Mouse (Mus musculus): ENCODE data around the gene Trp53bp2. TPM values are rescaled to one million over a fixed set of nuclear protein-coding genes. Genes with fewer than 3 reads are reported as not detected.

The Trp53bp2 gene
- polyA plus RNA-seq, 1 experiment from 2014 or later = 20.2 TPM

DNA sequence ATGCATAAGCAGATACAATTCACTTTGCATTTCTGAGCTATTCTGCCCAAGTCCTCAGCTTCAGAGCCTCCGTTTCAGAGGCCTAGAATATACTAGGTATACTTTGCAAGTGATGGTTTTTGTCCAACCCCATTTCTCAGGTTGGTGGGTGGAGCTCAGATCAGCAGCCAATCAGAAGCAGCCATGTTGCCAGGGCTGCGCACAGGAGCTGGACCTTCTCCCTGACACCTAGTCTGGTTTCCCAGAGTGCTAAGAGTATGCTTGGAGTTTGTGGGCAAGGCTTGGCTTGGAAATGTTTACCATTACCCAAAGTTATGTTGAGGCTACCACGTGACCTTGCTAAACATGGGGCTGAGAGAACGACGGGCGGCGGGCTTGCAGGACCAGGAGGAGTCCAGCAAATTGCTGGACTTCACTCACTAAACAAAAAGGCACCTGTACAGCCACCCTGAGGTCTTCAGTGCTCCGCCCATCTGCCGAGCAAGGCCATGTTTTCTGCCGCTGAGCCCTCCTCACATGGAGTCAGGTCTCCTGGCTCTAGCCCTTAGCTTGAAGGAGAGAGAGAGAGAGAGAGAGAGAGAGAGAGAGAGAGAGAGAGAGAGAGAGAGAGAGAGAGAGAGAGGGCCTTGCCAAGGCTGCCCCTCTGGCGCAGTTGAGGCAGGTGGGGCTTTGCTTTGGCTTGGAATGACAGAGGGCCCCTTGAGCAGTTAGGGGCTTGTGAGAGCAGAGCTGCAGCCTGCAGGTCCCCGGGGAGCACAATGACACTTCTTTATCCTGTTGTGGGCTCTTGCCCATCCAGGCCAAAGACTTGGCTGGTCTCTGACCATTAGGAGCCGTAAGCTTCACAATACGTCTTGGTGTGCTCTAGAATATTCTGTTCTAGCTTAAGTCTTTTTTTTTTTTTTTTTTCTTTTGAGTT, 74.3 kb downstream of the Trp53bp2 start:
- no peaks in the 10 kb centered on the region for H3K27me3 ChIP-seq (replicated peaks; ENCODE audit: control insufficient read depth, insufficient read depth, low read length)
- no peak overlapping the region for H3K4me2 ChIP-seq (ENCODE audit: low read length)
- H3K27ac ChIP-seq (ENCODE audit: low read depth, low read length) = no peak overlapping the region
- H3K9ac ChIP-seq (ENCODE audit: low read length) = no peak overlapping the region
- H3K4me1 ChIP-seq (ENCODE audit: control insufficient read depth, insufficient read depth, low read length) = no peaks in the 10 kb centered on the region
- no peak for ATAC-seq
- no peak for DNase-seq (ENCODE audit: low spot score)
- H3K36me3 ChIP-seq (ENCODE audit: control insufficient read depth, insufficient read depth, low read length) = peaks cover 78% of the 10 kb centered on the region
- H3K4me3 ChIP-seq (ENCODE audit: low read depth, low read length) = no peak overlapping the region
- H3K9me3 ChIP-seq (replicated peaks; ENCODE audit: control insufficient read depth, low read length) = no peaks in the 10 kb centered on the region
- WGBS = 87% methylated on average over 14 of the region's 14 CpGs

GRCm38 (mm10) chr1:182483910-182484274, 74.9 kb downstream of the Trp53bp2 start:
- Histone ChIP-seq H3K9me3 (replicated peaks; ENCODE audit: control insufficient read depth, low read length) (no peaks in the 10 kb centered on the region), H3K4me1 (ENCODE audit: control insufficient read depth, insufficient read depth, low read length) (no peaks in the 10 kb centered on the region), H3K27ac (ENCODE audit: low read depth, low read length) (no peak overlapping the region), H3K36me3 (ENCODE audit: control insufficient read depth, insufficient read depth, low read length) (peaks cover 82% of the 10 kb centered on the region), H3K27me3 (replicated peaks; ENCODE audit: control insufficient read depth, insufficient read depth, low read length) (no peaks in the 10 kb centered on the region), H3K4me3 (ENCODE audit: low read depth, low read length) (no peak overlapping the region), H3K9ac (ENCODE audit: low read length) (no peak overlapping the region), H3K4me2 (ENCODE audit: low read length) (no peak overlapping the region)
- DNase-seq (ENCODE audit: low spot score) (no peak), ATAC-seq (no peak)
- WGBS = 95% methylated on average over 12 of the region's 12 CpGs

DNA sequence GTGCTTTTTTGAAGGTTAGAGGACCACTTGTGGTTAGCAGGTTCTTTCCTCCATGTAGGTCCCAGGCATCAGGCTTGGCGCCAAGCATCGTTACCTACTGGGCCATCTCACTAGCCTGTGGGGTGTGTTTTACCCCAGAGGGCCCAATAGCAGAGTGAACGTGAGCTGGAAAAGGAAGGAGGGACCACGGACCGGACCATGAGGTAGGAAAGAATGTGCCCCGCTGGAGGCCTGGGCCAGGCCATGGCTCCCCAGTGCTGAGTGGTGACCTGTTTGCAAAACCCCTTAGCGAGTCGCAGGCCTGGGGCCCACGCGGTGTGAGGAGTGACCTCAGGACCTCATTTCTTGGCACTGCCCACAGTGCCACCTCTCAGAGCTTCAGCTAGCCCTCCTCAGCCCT, 79.5 kb downstream of the Trp53bp2 start:
- Histone ChIP-seq H3K36me3 (ENCODE audit: control insufficient read depth, insufficient read depth, low read length) (peaks cover 54% of the 10 kb centered on the region), H3K4me3 (ENCODE audit: low read depth, low read length) (no peak overlapping the region), H3K9ac (ENCODE audit: low read length) (no peak overlapping the region), H3K27ac (ENCODE audit: low read depth, low read length) (no peak overlapping the region), H3K27me3 (replicated peaks; ENCODE audit: control insufficient read depth, insufficient read depth, low read length) (no peaks in the 10 kb centered on the region), H3K9me3 (replicated peaks; ENCODE audit: control insufficient read depth, low read length) (no peaks in the 10 kb centered on the region), H3K4me1 (ENCODE audit: control insufficient read depth, insufficient read depth, low read length) (no peaks in the 10 kb centered on the region), H3K4me2 (ENCODE audit: low read length) (no peak overlapping the region)
- no peak for DNase-seq (ENCODE audit: low spot score)
- no peak for ATAC-seq
- 90% methylated on average over 10 of the region's 10 CpGs for WGBS

- H3K9me3 ChIP-seq (replicated peaks; ENCODE audit: control insufficient read depth, low read length) = no peaks in the 10 kb centered on the region
- peaks cover 42% of the 10 kb centered on the region for H3K36me3 ChIP-seq (ENCODE audit: control insufficient read depth, insufficient read depth, low read length)
- 12% methylated on average over 21 of the region's 21 CpGs for WGBS
Observed at GRCm38 (mm10) chr1:182489803-182490452, 81.0 kb downstream of the Trp53bp2 start.

GRCm38 (mm10) chr1:182490568-182490967, 81.6 kb downstream of the Trp53bp2 start:
- Histone ChIP-seq H3K27me3 (replicated peaks; ENCODE audit: control insufficient read depth, insufficient read depth, low read length) (no peaks in the 10 kb centered on the region), H3K4me1 (ENCODE audit: control insufficient read depth, insufficient read depth, low read length) (no peaks in the 10 kb centered on the region; the same call in 1 of the 2 replicates), H3K9ac (ENCODE audit: low read length) (no peak overlapping the region), H3K27ac (ENCODE audit: low read depth, low read length) (no peak overlapping the region), H3K9me3 (replicated peaks; ENCODE audit: control insufficient read depth, low read length) (no peaks in the 10 kb centered on the region), H3K4me3 (ENCODE audit: low read depth, low read length) (no peak overlapping the region), H3K4me2 (ENCODE audit: low read length) (no peak overlapping the region), H3K36me3 (ENCODE audit: control insufficient read depth, insufficient read depth, low read length) (peaks cover 38% of the 10 kb centered on the region)
- ATAC-seq (0 out of 2 replicates have a peak, but pooled peaks have one; percentile 1), DNase-seq (ENCODE audit: low spot score) (peak; percentile 13)
- 78% methylated on average over 7 of the region's 7 CpGs for WGBS

More at GRCm38 (mm10) chr1:182489803-182490452, 81.0 kb downstream of the Trp53bp2 start:
- H3K4me1 ChIP-seq (ENCODE audit: control insufficient read depth, insufficient read depth, low read length) = no peaks in the 10 kb centered on the region; the same call in 1 of the 2 replicates
- H3K4me2 ChIP-seq (ENCODE audit: low read length) = peak overlapping the region; percentile 41
- no peak overlapping the region for H3K9ac ChIP-seq (ENCODE audit: low read length)
- peak overlapping the region; percentile 1; the same call in 1 of the 2 replicates for H3K4me3 ChIP-seq (ENCODE audit: low read depth, low read length)
- ATAC-seq (peak; percentile 97), DNase-seq (ENCODE audit: low spot score) (peak; percentile 94)
- H3K27me3 ChIP-seq (replicated peaks; ENCODE audit: control insufficient read depth, insufficient read depth, low read length) = no peaks in the 10 kb centered on the region
- no peak overlapping the region for H3K27ac ChIP-seq (ENCODE audit: low read depth, low read length)

- H3K9me3 ChIP-seq (replicated peaks; ENCODE audit: control insufficient read depth, low read length) = no peaks in the 10 kb centered on the region
- ATAC-seq = no peak
- no peak overlapping the region for H3K4me2 ChIP-seq (ENCODE audit: low read length)
- H3K4me1 ChIP-seq (ENCODE audit: control insufficient read depth, insufficient read depth, low read length) = no peaks in the 10 kb centered on the region; the same call in 1 of the 2 replicates
- H3K4me3 ChIP-seq (ENCODE audit: low read depth, low read length) = no peak overlapping the region
- H3K27me3 ChIP-seq (replicated peaks; ENCODE audit: control insufficient read depth, insufficient read depth, low read length) = no peaks in the 10 kb centered on the region
- 91% methylated on average over 6 of the region's 6 CpGs for WGBS
- no peak overlapping the region for H3K9ac ChIP-seq (ENCODE audit: low read length)
- H3K27ac ChIP-seq (ENCODE audit: low read depth, low read length) = no peak overlapping the region
- DNase-seq (ENCODE audit: low spot score) = no peak
- H3K36me3 ChIP-seq (ENCODE audit: control insufficient read depth, insufficient read depth, low read length) = peaks cover 28% of the 10 kb centered on the region
Observed at GRCm38 (mm10) chr1:182491839-182492238, 82.9 kb downstream of the Trp53bp2 start.

- Histone ChIP-seq H3K27ac (ENCODE audit: low read depth, low read length) (no peak overlapping the region), H3K9ac (ENCODE audit: low read length) (no peak overlapping the region), H3K27me3 (replicated peaks; ENCODE audit: control insufficient read depth, insufficient read depth, low read length) (no peaks in the 10 kb centered on the region), H3K9me3 (replicated peaks; ENCODE audit: control insufficient read depth, low read length) (no peaks in the 10 kb centered on the region), H3K4me3 (ENCODE audit: low read depth, low read length) (no peak overlapping the region), H3K4me1 (ENCODE audit: control insufficient read depth, insufficient read depth, low read length) (no peaks in the 10 kb centered on the region; the same call in 1 of the 2 replicates), H3K4me2 (ENCODE audit: low read length) (no peak overlapping the region), H3K36me3 (ENCODE audit: control insufficient read depth, insufficient read depth, low read length) (0 out of 2 replicates have a peak, but pooled peaks cover 2% of the 10 kb centered on the region)
- 72% methylated on average over 17 of the region's 17 CpGs for WGBS
- ATAC-seq (no peak), DNase-seq (ENCODE audit: low spot score) (no peak)
Observed at GRCm38 (mm10) chr1:182494285-182495145, 85.5 kb downstream of the Trp53bp2 start.

DNA sequence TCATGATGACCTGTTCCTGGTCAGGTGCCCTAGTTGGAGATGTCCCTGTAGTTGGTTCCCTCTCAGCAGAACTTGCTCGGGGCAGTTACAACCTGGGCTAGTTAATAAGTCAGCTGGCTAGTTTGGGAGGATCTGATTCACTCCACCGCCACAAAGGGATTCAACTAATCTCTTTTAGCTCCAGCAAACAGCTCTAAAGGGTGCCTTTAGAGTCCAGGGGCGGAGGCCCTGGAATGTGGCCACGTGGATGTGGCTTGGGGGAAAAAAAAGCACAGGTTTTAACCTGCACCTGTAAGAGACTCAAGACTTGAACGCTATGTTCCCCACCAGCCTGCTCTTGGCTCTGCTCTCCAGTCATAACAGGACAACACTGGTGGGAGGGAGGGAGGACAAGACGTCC, 87.7 kb downstream of the Trp53bp2 start:
- Histone ChIP-seq H3K4me3 (ENCODE audit: low read depth, low read length) (no peak overlapping the region), H3K36me3 (ENCODE audit: control insufficient read depth, insufficient read depth, low read length) (0 out of 2 replicates have a peak, but pooled peaks cover 2% of the 10 kb centered on the region), H3K27me3 (replicated peaks; ENCODE audit: control insufficient read depth, insufficient read depth, low read length) (no peaks in the 10 kb centered on the region), H3K4me2 (ENCODE audit: low read length) (no peak overlapping the region), H3K9me3 (replicated peaks; ENCODE audit: control insufficient read depth, low read length) (no peaks in the 10 kb centered on the region), H3K9ac (ENCODE audit: low read length) (no peak overlapping the region), H3K4me1 (ENCODE audit: control insufficient read depth, insufficient read depth, low read length) (no peaks in the 10 kb centered on the region; the same call in 1 of the 2 replicates), H3K27ac (ENCODE audit: low read depth, low read length) (no peak overlapping the region)
- WGBS = 44% methylated on average over 6 of the region's 6 CpGs
- ATAC-seq (no peak), DNase-seq (ENCODE audit: low spot score) (no peak)
